Mouse (Mus musculus) cerebellum, adult 2 months (tissue): ENCODE measurements around the gene Asz1.

ENCODE experiments used
- CTCF ChIP-seq: fragments of 200-500 bp; IDR thresholded peaks from 2 replicates; pipeline ENCODE4 v1.5.1; 2011; ENCODE audit warnings: low read depth, mild to moderate bottlenecking, control low read depth, low read length, moderate library complexity, borderline replicate concordance; ENCODE audit not compliant: insufficient read depth
- POLR2A ChIP-seq: fragments of 200-500 bp; IDR thresholded peaks from 2 replicates; pipeline ENCODE4 v1.6.1; 2011; ENCODE audit warnings: low read length, control low read depth, borderline replicate concordance; ENCODE audit not compliant: insufficient read depth

GRCm38 (mm10) chr6:18032271-18032670 is 76.6 kb downstream of the Asz1 start:
- TF ChIP-seq CTCF, result no peak
- no peak for TF ChIP-seq POLR2A
